Mouse (Mus musculus) thymus, adult 2 months (tissue): ENCODE results near the gene Gm20388. TPM values are rescaled to one million over a fixed set of nuclear protein-coding genes. Genes with fewer than 3 reads are reported as not detected.

Source experiments
- DNase-seq: peaks from one replicate; pipeline ENCODE4 v3.0.0; 2021
- H3K27ac ChIP-seq: fragments of 200-500 bp; 2 replicates; pipeline ENCODE4 v1.5.1; 2012; ENCODE audit warnings: low read length, control low read depth; ENCODE audit not compliant: control insufficient read depth, insufficient read depth
- H3K27me3 ChIP-seq: fragments of 200-500 bp; 2 replicates; pipeline ENCODE4 v1.6.1; 2012; ENCODE audit warnings: mild to moderate bottlenecking, low read length, moderate library complexity, mixed read lengths; ENCODE audit not compliant: control insufficient read depth, insufficient read depth
- H3K36me3 ChIP-seq: fragments of 200-500 bp; 2 replicates; pipeline ENCODE4 v1.6.1; 2012; ENCODE audit warnings: mild to moderate bottlenecking, low read length, moderate library complexity; ENCODE audit not compliant: control insufficient read depth, insufficient read depth
- H3K4me1 ChIP-seq: fragments of 200-500 bp; replicated peaks from 2 replicates; pipeline ENCODE4 v1.6.1; 2012; ENCODE audit warnings: low read length; ENCODE audit not compliant: control insufficient read depth, insufficient read depth
- H3K4me3 ChIP-seq: fragments of 200-500 bp; 2 replicates; pipeline ENCODE4 v1.5.1; 2012; ENCODE audit warnings: mild to moderate bottlenecking, low read length, control low read depth, moderate library complexity; ENCODE audit not compliant: control insufficient read depth, insufficient read depth
- CTCF ChIP-seq: fragments of 200-500 bp; IDR thresholded peaks from 2 replicates; pipeline ENCODE4 v1.5.1; 2012; ENCODE audit warnings: mild to moderate bottlenecking, control low read depth, low read length, moderate library complexity, borderline replicate concordance; ENCODE audit not compliant: control insufficient read depth, poor library complexity, insufficient read depth; ENCODE audit errors: extremely low read depth
- POLR2A ChIP-seq: fragments of 200-500 bp; IDR thresholded peaks from 2 replicates; pipeline ENCODE4 v1.6.1; 2012; ENCODE audit warnings: mild to moderate bottlenecking, low read length, control low read depth, moderate library complexity; ENCODE audit not compliant: control insufficient read depth, poor library complexity, insufficient read depth; ENCODE audit errors: extremely low read depth
- WGBS: fragments of 180-500 bp; shearing (Covaris S2); methylation state at CpG from one replicate; pipeline ENCODE4 v1.1.7; 2018; 5-methylcytosine and 5-hydroxymethylcytosine counted together
- polyA plus RNA-seq: library from polyadenylated mRNA; depleted of rRNA; stranded (reverse); fragments of >200 nt; gene quantifications from 2 replicates; pipeline ENCODE4 v1.2.3, GENCODE M21; 2012

Gene Gm20388
- polyA plus RNA-seq, 1 experiment, result 103 TPM

DNA sequence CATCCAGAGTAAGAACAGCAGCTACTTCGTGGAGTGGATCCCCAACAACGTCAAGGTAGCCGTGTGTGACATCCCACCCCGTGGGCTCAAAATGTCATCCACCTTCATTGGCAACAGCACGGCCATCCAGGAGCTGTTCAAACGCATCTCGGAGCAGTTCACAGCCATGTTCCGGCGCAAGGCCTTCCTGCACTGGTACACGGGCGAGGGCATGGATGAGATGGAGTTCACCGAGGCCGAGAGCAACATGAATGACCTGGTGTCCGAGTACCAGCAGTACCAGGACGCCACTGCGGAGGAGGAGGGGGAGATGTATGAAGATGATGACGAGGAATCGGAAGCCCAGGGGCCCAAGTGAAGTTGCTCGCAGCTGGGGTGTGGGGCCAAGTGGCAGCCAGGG lies 3510.7 kb downstream of the Gm20388 start:
- TF ChIP-seq CTCF, result no peak
- no peak for TF ChIP-seq POLR2A
- Histone ChIP-seq H3K27me3 (no peaks in the 10 kb centered on the region), H3K27ac (no peak overlapping the region), H3K4me3 (no peak overlapping the region), H3K36me3 (no peaks in the 10 kb centered on the region), H3K4me1 (no peaks in the 10 kb centered on the region)
- 95% methylated on average over 19 of the region's 19 CpGs for WGBS
- DNase-seq, result no peak

GRCm38 (mm10) chr8:123422056-123422780 lies 3511.6 kb downstream of the Gm20388 start:
- H3K27me3 ChIP-seq, result no peaks in the 10 kb centered on the region
- H3K4me1 ChIP-seq, result no peaks in the 10 kb centered on the region
- TF ChIP-seq POLR2A (no peak), CTCF (peak; percentile 69; the same call in 1 of the 2 replicates)
- no peaks in the 10 kb centered on the region for H3K36me3 ChIP-seq
- H3K27ac ChIP-seq, result no peak overlapping the region
- WGBS, result 29% methylated on average over 17 of the region's 17 CpGs
- peak; percentile 71 for DNase-seq
- H3K4me3 ChIP-seq, result no peak overlapping the region

DNA sequence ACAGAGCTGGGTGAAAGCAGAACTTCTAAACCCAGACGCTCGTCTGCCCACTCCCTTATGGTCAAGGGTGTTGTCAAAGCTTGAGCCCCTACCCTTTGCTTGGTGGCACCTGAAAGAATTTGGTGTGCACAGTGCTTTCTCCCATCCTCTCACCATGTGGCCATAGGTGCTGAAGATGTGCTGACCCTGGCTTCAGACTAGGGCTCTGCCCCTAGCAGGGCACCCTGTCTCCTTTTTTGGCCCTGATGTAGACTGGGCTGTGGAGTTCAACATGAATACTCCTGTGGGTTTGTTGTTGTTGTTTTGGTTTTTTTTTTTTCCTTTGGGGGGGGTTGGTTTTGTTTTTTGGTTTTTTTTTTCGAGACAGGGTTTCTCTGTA lies 3512.1 kb downstream of the Gm20388 start:
- H3K4me3 ChIP-seq, result no peak overlapping the region

GRCm38 (mm10) chr8:123423441-123423840 lies 3512.8 kb downstream of the Gm20388 start, which contains the start of gene Def8:
TSS of gene Def8 (plus strand) at chr8:123423527.
- no peak for DNase-seq
- Histone ChIP-seq H3K36me3 (no peaks in the 10 kb centered on the region), H3K27me3 (no peaks in the 10 kb centered on the region), H3K4me3 (no peak within 1 kb of the TSS), H3K27ac (no peak within 1 kb of the TSS), H3K4me1 (no peaks in the 10 kb centered on the region)
- 92% methylated on average over 7 of the region's 7 CpGs for WGBS
- TF ChIP-seq CTCF, result no peak
- no peak for TF ChIP-seq POLR2A

More for the DNA sequence above, 3512.1 kb downstream of the Gm20388 start:
- no peaks in the 10 kb centered on the region for H3K27me3 ChIP-seq
- no peak for TF ChIP-seq CTCF
- no peak for TF ChIP-seq POLR2A
- no peak for DNase-seq
- H3K36me3 ChIP-seq, result no peaks in the 10 kb centered on the region
- no peaks in the 10 kb centered on the region for H3K4me1 ChIP-seq
- no peak overlapping the region for H3K27ac ChIP-seq
- WGBS, result 68% methylated on average over 3 of the region's 3 CpGs

DNA sequence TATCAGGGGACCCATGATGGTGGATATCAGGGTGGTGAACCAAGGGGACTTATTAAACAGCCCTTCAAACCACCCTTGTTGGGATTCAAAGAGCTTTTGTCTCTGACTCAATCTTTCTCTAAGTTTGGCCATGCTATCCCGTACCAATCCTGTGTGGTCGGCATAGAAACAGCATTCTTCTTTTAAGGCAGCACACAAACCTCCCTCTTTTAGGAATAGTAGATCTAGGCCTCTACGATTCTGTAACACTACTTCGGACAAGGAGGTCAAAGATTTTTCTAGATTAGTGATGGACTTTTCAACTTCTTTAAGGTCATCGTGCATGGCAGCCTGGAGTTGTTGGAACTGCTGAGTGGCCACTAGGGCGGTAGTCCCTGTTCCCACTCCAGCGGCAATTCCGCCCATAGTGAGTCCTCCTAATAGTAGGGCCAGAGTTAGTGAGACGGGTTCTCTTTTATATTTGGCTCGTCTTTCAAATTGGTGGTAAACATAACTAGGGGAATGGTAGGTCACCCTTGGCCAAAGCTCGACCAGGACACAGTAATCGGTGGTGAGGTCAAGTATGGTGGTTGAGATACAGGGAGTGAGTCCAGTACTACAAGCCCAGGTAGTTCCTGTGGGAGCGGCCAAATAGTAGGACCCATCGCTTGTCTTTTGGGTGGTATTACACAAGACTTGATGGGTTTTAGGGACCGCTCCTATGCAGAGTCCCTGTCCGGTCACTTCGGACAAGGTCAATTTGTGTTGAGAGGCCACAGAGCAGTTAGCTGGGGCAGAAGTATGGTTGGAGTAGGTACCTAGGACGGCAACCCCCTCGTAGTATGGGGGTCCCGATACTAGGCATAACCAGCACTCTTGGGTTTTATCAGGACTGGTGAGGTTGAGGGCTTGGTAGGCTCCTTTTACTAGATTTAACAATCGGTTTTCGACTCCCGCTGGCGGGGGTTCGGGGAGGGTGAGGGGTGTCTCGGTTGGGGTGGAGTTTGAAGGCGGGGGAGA lies 3516.2 kb downstream of the Gm20388 start:
- Histone ChIP-seq H3K27me3 (no peaks in the 10 kb centered on the region), H3K36me3 (no peaks in the 10 kb centered on the region), H3K4me1 (no peaks in the 10 kb centered on the region), H3K27ac (no peak overlapping the region), H3K4me3 (no peak overlapping the region)
- TF ChIP-seq POLR2A (no peak), CTCF (no peak)
- WGBS, result 98% methylated on average over 27 of the region's 27 CpGs
- no peak for DNase-seq

DNA sequence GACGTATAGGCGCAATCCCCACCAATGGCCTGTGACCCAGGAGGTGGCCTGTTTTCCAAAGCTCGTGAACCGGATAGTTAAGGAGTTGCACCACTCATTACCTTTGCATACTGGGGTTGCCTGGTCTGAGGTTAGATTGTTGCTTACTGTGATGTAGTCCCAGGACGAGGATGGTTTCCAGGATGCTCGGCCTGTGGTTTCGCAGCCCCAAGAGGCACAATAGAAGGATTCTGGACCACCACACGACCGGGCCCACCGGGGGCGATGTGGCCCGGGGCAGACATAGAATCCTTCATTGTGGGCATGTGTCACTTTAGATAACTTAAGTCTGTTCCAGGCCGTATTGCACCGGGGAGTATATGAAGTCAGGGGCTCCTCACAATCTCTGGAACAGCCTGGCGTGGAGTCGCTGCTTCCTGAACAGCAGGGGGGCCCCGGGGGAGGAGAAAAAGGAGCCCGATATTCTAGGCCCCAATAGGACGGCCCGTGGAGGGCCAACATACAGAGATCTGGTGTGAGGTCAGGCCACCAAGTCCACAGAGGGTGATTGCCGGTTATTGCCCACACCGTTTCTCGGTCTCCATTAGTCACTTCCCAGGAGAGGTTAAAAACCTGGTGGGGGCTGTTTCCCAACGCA lies 3517.1 kb downstream of the Gm20388 start:
- Histone ChIP-seq H3K27me3 (no peaks in the 10 kb centered on the region), H3K27ac (no peak overlapping the region), H3K36me3 (no peaks in the 10 kb centered on the region), H3K4me3 (no peak overlapping the region), H3K4me1 (no peaks in the 10 kb centered on the region)
- no peak for TF ChIP-seq CTCF
- no peak for TF ChIP-seq POLR2A
- WGBS, result 98% methylated on average over 24 of the region's 24 CpGs
- no peak for DNase-seq
